Mouse (Mus musculus): ENCODE results near the gene Cenpi. TPM values are rescaled to one million over a fixed set of nuclear protein-coding genes. Genes with fewer than 3 reads are reported as not detected.
"Not testable (repeated sequence)": the region's sequence is repeated elsewhere in the genome, so short reads cannot be mapped to it uniquely, and the experiment has no call there.

Cenpi gene
- total RNA-seq (2021): under 1 TPM; 0.48 to 0.55 TPM

- DNase-seq (ENCODE audit: low spot score): peak; percentile 79
- intact Hi-C loops (cut with DNase I): no loop called here
These were observed at the start of gene Cenpi for GRCm38 (mm10) chrX:134307534-134308274. Gene Cenpi (plus strand): TSS chrX:134308084.

GRCm38 (mm10) chrX:134261191-134261590 is 46.7 kb upstream of the Cenpi start:
- intact Hi-C loops (cut with DNase I): no loop called here
- no peak for DNase-seq (ENCODE audit: low spot score)

- DNase-seq (ENCODE audit: low spot score): no peak
- intact Hi-C loops (cut with DNase I): no loop called here
These were observed 45.8 kb upstream of the Cenpi start for GRCm38 (mm10) chrX:134262129-134262528.

- no peak for DNase-seq (ENCODE audit: low spot score)
- intact Hi-C loops (cut with DNase I): no loop called here
These were observed 32.2 kb upstream of the Cenpi start for GRCm38 (mm10) chrX:134275715-134276114.

GRCm38 (mm10) chrX:134276275-134277160 is 31.4 kb upstream of the Cenpi start, which contains the start of gene Trmt2b:
Gene Trmt2b (minus strand): TSS chrX:134276984.
- intact Hi-C loops (cut with DNase I): no loop called here
- peak; percentile 51 for DNase-seq (ENCODE audit: low spot score)

- intact Hi-C loops (cut with DNase I): no loop called here
- DNase-seq (ENCODE audit: low spot score): no peak
These were observed 27.4 kb upstream of the Cenpi start for GRCm38 (mm10) chrX:134280531-134280930.

GRCm38 (mm10) chrX:134285102-134285501 is 22.8 kb upstream of the Cenpi start:
- DNase-seq (ENCODE audit: low spot score): no peak

GRCm38 (mm10) chrX:134285791-134286190 is 22.1 kb upstream of the Cenpi start:
- intact Hi-C loops (cut with DNase I): no loop called here
- no peak for DNase-seq (ENCODE audit: low spot score)

More at GRCm38 (mm10) chrX:134285102-134285501, 22.8 kb upstream of the Cenpi start:
- intact Hi-C loops (cut with DNase I): no loop called here

- intact Hi-C loops (cut with DNase I): no loop called here
These were observed 20.6 kb upstream of the Cenpi start for GRCm38 (mm10) chrX:134287305-134287704.

GRCm38 (mm10) chrX:134296301-134296700 is 11.6 kb upstream of the Cenpi start:
- no peak for DNase-seq (ENCODE audit: low spot score)
- intact Hi-C loops (cut with DNase I): no loop called here

More at GRCm38 (mm10) chrX:134287305-134287704, 20.6 kb upstream of the Cenpi start:
- no peak for DNase-seq (ENCODE audit: low spot score)

GRCm38 (mm10) chrX:134296737-134297136 is 11.1 kb upstream of the Cenpi start:
- no peak for DNase-seq (ENCODE audit: low spot score)
- intact Hi-C loops (cut with DNase I): no loop called here

GRCm38 (mm10) chrX:134297195-134297594 is 10.7 kb upstream of the Cenpi start:
- intact Hi-C loops (cut with DNase I): no loop called here
- no peak for DNase-seq (ENCODE audit: low spot score)

GRCm38 (mm10) chrX:134300219-134300618 is 7.7 kb upstream of the Cenpi start:
- intact Hi-C loops (cut with DNase I): no loop called here

GRCm38 (mm10) chrX:134303287-134303686 is 4.6 kb upstream of the Cenpi start:
- DNase-seq (ENCODE audit: low spot score): no peak
- intact Hi-C loops (cut with DNase I): no loop called here

More at GRCm38 (mm10) chrX:134300219-134300618, 7.7 kb upstream of the Cenpi start:
- DNase-seq (ENCODE audit: low spot score): no peak

- no peak for DNase-seq (ENCODE audit: low spot score)
- intact Hi-C loops (cut with DNase I): no loop called here
These were observed 371 bp downstream of the Cenpi start for GRCm38 (mm10) chrX:134308275-134308634.

- intact Hi-C loops (cut with DNase I); DNase-seq (ENCODE audit: low spot score): not testable (repeated sequence)
These were observed 3.3 kb downstream of the Cenpi start for GRCm38 (mm10) chrX:134311193-134311592.

GRCm38 (mm10) chrX:134319153-134319932 is 11.5 kb downstream of the Cenpi start:
- DNase-seq (ENCODE audit: low spot score): no peak

GRCm38 (mm10) chrX:134333280-134333679 is 25.4 kb downstream of the Cenpi start:
- intact Hi-C loops (cut with DNase I): no loop called here
- no peak for DNase-seq (ENCODE audit: low spot score)

More at GRCm38 (mm10) chrX:134319153-134319932, 11.5 kb downstream of the Cenpi start:
- intact Hi-C loops (cut with DNase I): loop anchor here (5.0 kb wide), 1 partner anchor 187 kb away; no protein-coding TSS in a partner anchor

- DNase-seq (ENCODE audit: low spot score): no peak
- intact Hi-C loops (cut with DNase I): no loop called here
These were observed 34.9 kb downstream of the Cenpi start for GRCm38 (mm10) chrX:134342735-134343134.

- intact Hi-C loops (cut with DNase I): loop anchor here (10.0 kb wide), 1 partner anchor 215 kb away; no protein-coding TSS in a partner anchor
- no peak for DNase-seq (ENCODE audit: low spot score)
These were observed 42.3 kb downstream of the Cenpi start for GRCm38 (mm10) chrX:134350205-134350604.

Data from heart, postnatal 25 days (tissue).